Mouse (Mus musculus) ES-E14 (cell line): ENCODE measurements at regions not wholly inside any gene's neighbourhood (a gene's known extent, or its start where the extent isn't known, plus 50 kb on each side); places are given as distances from the start of the nearest gene placed in this dataset.

ENCODE experiments used
- CHD2 ChIP-seq: IDR thresholded peaks from 2 replicates; pipeline ENCODE4 v1.6.1; 2014; ENCODE audit warnings: mild to moderate bottlenecking, low read depth, low read length, inconsistent platforms
- HCFC1 ChIP-seq: IDR thresholded peaks from 2 replicates; pipeline ENCODE4 v1.6.1; 2012; ENCODE audit warnings: low read length, inconsistent platforms, borderline replicate concordance; ENCODE audit not compliant: insufficient read depth
- ZC3H11A ChIP-seq: IDR thresholded peaks from 2 replicates; pipeline ENCODE4 v1.6.1; 2012; ENCODE audit warnings: low read depth, mild to moderate bottlenecking, inconsistent platforms, low read length, borderline replicate concordance

DNA sequence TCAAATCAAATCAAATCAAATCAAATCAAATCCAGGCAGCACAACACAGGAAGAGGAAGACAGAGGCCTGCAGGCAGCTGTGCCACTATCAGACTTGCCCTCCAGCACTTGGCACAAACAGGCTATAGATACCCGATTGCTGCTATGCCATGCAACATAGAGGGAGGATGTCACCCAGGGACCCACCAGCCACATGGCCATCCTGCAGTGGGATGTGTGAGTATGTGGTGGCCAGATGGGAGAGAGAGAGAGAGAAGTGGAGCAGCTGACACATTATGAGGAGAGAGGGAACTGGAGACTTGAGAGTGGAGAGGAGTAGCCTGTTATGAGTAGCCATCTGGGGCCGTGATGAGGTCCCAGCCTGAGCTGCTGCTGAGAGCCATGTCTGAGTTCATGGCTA is 62.6 kb upstream of the Tmprss2 start:
- TF ChIP-seq ZC3H11A (no peak), CHD2 (no peak), HCFC1 (no peak)
